Mouse (Mus musculus) midbrain, embryonic 11.5 days (tissue): ENCODE results near the gene Coq10a. TPM values are rescaled to one million over a fixed set of nuclear protein-coding genes. Genes with fewer than 3 reads are reported as not detected.

Experiments
- ATAC-seq: fragments of 200-750 bp; cut with Nextera tagmentation; 2 replicates; pipeline ENCODE4 v1.8.0; 2017; ENCODE audit warnings: moderate TSS enrichment, moderate library complexity; ENCODE audit not compliant: low FRiP score
- DNase-seq: peaks from one replicate; pipeline ENCODE4 v3.0.0; 2015; ENCODE audit warnings: low spot score; ENCODE audit errors: missing footprints
- H3K27ac ChIP-seq: fragments of 300-500 bp; sonication (generic); 2 replicates; pipeline ENCODE4 v1.5.1; 2014; ENCODE audit warnings: low read depth, low read length
- H3K27me3 ChIP-seq: fragments of 300-500 bp; sonication (generic); 2 replicates; pipeline ENCODE4 v1.6.1; 2014; ENCODE audit warnings: mild to moderate bottlenecking, low read length, moderate library complexity, mixed read lengths; ENCODE audit not compliant: control insufficient read depth, insufficient read depth
- H3K36me3 ChIP-seq: fragments of 300-500 bp; sonication (generic); 2 replicates; pipeline ENCODE4 v1.6.1; 2014; ENCODE audit warnings: mild to moderate bottlenecking, low read length, moderate library complexity, mixed read lengths; ENCODE audit not compliant: control insufficient read depth, insufficient read depth
- H3K4me1 ChIP-seq: fragments of 300-500 bp; sonication (generic); 2 replicates; pipeline ENCODE4 v1.6.1; 2014; ENCODE audit warnings: low read length; ENCODE audit not compliant: control insufficient read depth, insufficient read depth
- H3K4me2 ChIP-seq: fragments of 300-500 bp; sonication (generic); 2 replicates; pipeline ENCODE4 v1.6.1; 2014; ENCODE audit warnings: mild to moderate bottlenecking, moderate library complexity
- H3K4me3 ChIP-seq: fragments of 300-500 bp; sonication (generic); 2 replicates; pipeline ENCODE4 v1.5.1; 2014; ENCODE audit warnings: low read depth, low read length
- H3K9ac ChIP-seq: fragments of 300-500 bp; sonication (generic); 2 replicates; pipeline ENCODE4 v1.6.1; 2014; ENCODE audit warnings: low read length
- H3K9me3 ChIP-seq: fragments of 300-500 bp; sonication (generic); 2 replicates; pipeline ENCODE4 v1.6.1; 2016; ENCODE audit warnings: low read length; ENCODE audit not compliant: control insufficient read depth
- WGBS: fragments of 180-500 bp; shearing (Covaris S2); extraction: QIAGEN DNeasy Blood & Tissue Kit; methylation state at CpG from one replicate; pipeline ENCODE4 v1.1.7; 2014; 5-methylcytosine and 5-hydroxymethylcytosine counted together
- polyA plus RNA-seq: library from polyadenylated mRNA; unstranded; fragments of >200 nt; fragmentation: Nextera tagmentation; extraction: Ambion mirVana; gene quantifications from 2 replicates; pipeline ENCODE4 v1.2.1, GENCODE M21; 2014

The Coq10a gene
- polyA plus RNA-seq, 1 experiment from 2014 or later: 23.4 TPM

- 76% methylated on average over 7 of the region's 7 CpGs for WGBS
- no peak overlapping the region for H3K27ac ChIP-seq
- DNase-seq: no peak
- no peak overlapping the region for H3K4me2 ChIP-seq
- H3K4me1 ChIP-seq: no peaks in the 10 kb centered on the region
- no peaks in the 10 kb centered on the region for H3K36me3 ChIP-seq
- ATAC-seq: no peak
- no peak overlapping the region for H3K4me3 ChIP-seq
- no peaks in the 10 kb centered on the region for H3K27me3 ChIP-seq
- no peaks in the 10 kb centered on the region for H3K9me3 ChIP-seq
- H3K9ac ChIP-seq: no peak overlapping the region
Observed at GRCm38 (mm10) chr10:128344568-128345275, 24.1 kb downstream of the Coq10a start.

GRCm38 (mm10) chr10:128343436-128343835, 25.4 kb downstream of the Coq10a start:
- Histone ChIP-seq H3K4me2 (no peak overlapping the region), H3K4me1 (peaks cover 7% of the 10 kb centered on the region), H3K36me3 (no peaks in the 10 kb centered on the region), H3K27me3 (no peaks in the 10 kb centered on the region), H3K4me3 (no peak overlapping the region), H3K27ac (no peak overlapping the region), H3K9ac (no peak overlapping the region), H3K9me3 (no peaks in the 10 kb centered on the region)
- no peak for ATAC-seq
- DNase-seq: no peak
- 95% methylated on average over 1 of the region's 1 CpGs for WGBS

GRCm38 (mm10) chr10:128340257-128340656, 28.5 kb downstream of the Coq10a start:
- peaks cover 14% of the 10 kb centered on the region for H3K4me1 ChIP-seq
- no peak overlapping the region for H3K4me3 ChIP-seq
- no peak overlapping the region for H3K27ac ChIP-seq
- no peak overlapping the region for H3K4me2 ChIP-seq
- ATAC-seq (no peak), DNase-seq (no peak)
- no peaks in the 10 kb centered on the region for H3K36me3 ChIP-seq
- H3K9me3 ChIP-seq: no peaks in the 10 kb centered on the region
- H3K9ac ChIP-seq: no peak overlapping the region
- no peaks in the 10 kb centered on the region for H3K27me3 ChIP-seq
- WGBS: 86% methylated on average over 2 of the region's 2 CpGs

GRCm38 (mm10) chr10:128338948-128339347, 29.8 kb downstream of the Coq10a start:
- DNase-seq: no peak
- Histone ChIP-seq H3K27me3 (no peaks in the 10 kb centered on the region), H3K36me3 (no peaks in the 10 kb centered on the region), H3K4me3 (peak overlapping the region; percentile 98; the same call in 1 of the 2 replicates), H3K9ac (peak overlapping the region; percentile 94; the same call in 1 of the 2 replicates), H3K4me1 (peaks cover 14% of the 10 kb centered on the region), H3K27ac (no peak overlapping the region), H3K4me2 (peak overlapping the region; percentile 91), H3K9me3 (no peaks in the 10 kb centered on the region)
- 73% methylated on average over 2 of the region's 2 CpGs for WGBS
- no peak for ATAC-seq

GRCm38 (mm10) chr10:128338415-128338814, 30.4 kb downstream of the Coq10a start:
- no peak for DNase-seq
- 26% methylated on average over 5 of the region's 5 CpGs for WGBS

GRCm38 (mm10) chr10:128337306-128338181, 31.3 kb downstream of the Coq10a start, which contains the start of gene Cs:
Gene Cs, plus strand, starts transcription at chr10:128337734.
- Histone ChIP-seq H3K4me3 (peak within 1 kb of the TSS; percentile 98), H3K4me2 (peak within 1 kb of the TSS; percentile 91), H3K9me3 (no peaks in the 10 kb centered on the region), H3K4me1 (peaks cover 14% of the 10 kb centered on the region), H3K36me3 (no peaks in the 10 kb centered on the region), H3K9ac (peak within 1 kb of the TSS; percentile 94), H3K27ac (peak within 1 kb of the TSS; percentile 83), H3K27me3 (no peaks in the 10 kb centered on the region)
- DNase-seq (peak; percentile 98), ATAC-seq (peak; percentile 99)
- WGBS: 1% methylated on average over 61 of the region's 61 CpGs

More at GRCm38 (mm10) chr10:128338415-128338814, 30.4 kb downstream of the Coq10a start:
- H3K9ac ChIP-seq: peak overlapping the region; percentile 94
- no peaks in the 10 kb centered on the region for H3K36me3 ChIP-seq
- peak overlapping the region; percentile 91 for H3K4me2 ChIP-seq
- H3K9me3 ChIP-seq: no peaks in the 10 kb centered on the region
- peak overlapping the region; percentile 98 for H3K4me3 ChIP-seq
- H3K4me1 ChIP-seq: peaks cover 14% of the 10 kb centered on the region
- H3K27ac ChIP-seq: peak overlapping the region; percentile 83
- no peak for ATAC-seq
- no peaks in the 10 kb centered on the region for H3K27me3 ChIP-seq

- ATAC-seq (no peak), DNase-seq (peak; percentile 8)
- Histone ChIP-seq H3K4me1 (peaks cover 14% of the 10 kb centered on the region), H3K27me3 (no peaks in the 10 kb centered on the region), H3K9me3 (no peaks in the 10 kb centered on the region), H3K4me3 (no peak overlapping the region), H3K9ac (no peak overlapping the region), H3K36me3 (no peaks in the 10 kb centered on the region), H3K27ac (no peak overlapping the region), H3K4me2 (peak overlapping the region; percentile 91; the same call in 1 of the 2 replicates)
- WGBS: 90% methylated on average over 3 of the region's 3 CpGs
Observed at GRCm38 (mm10) chr10:128336597-128336996, 32.2 kb downstream of the Coq10a start.

GRCm38 (mm10) chr10:128336195-128336594, 32.6 kb downstream of the Coq10a start:
- Histone ChIP-seq H3K27ac (no peak overlapping the region), H3K36me3 (no peaks in the 10 kb centered on the region), H3K27me3 (no peaks in the 10 kb centered on the region), H3K4me2 (no peak overlapping the region), H3K9me3 (no peaks in the 10 kb centered on the region), H3K4me3 (no peak overlapping the region), H3K9ac (no peak overlapping the region), H3K4me1 (peaks cover 14% of the 10 kb centered on the region)
- 90% methylated on average over 3 of the region's 3 CpGs for WGBS
- DNase-seq (peak; percentile 44), ATAC-seq (no peak)

- H3K4me1 ChIP-seq: peaks cover 14% of the 10 kb centered on the region
- no peak overlapping the region for H3K27ac ChIP-seq
- no peaks in the 10 kb centered on the region for H3K36me3 ChIP-seq
- H3K9ac ChIP-seq: no peak overlapping the region
- no peaks in the 10 kb centered on the region for H3K27me3 ChIP-seq
- no peak for ATAC-seq
- no peaks in the 10 kb centered on the region for H3K9me3 ChIP-seq
- no peak overlapping the region for H3K4me3 ChIP-seq
- DNase-seq: peak; percentile 95
- 6% methylated on average over 4 of the region's 4 CpGs for WGBS
- no peak overlapping the region for H3K4me2 ChIP-seq
Observed at GRCm38 (mm10) chr10:128335582-128335981, 33.2 kb downstream of the Coq10a start.
